Mouse (Mus musculus) MEL (cell line): ENCODE measurements at regions not wholly inside any gene's neighbourhood (a gene's known extent, or its start where the extent isn't known, plus 50 kb on each side); places are given as distances from the start of the nearest gene placed in this dataset.

Source experiments
- CHD1 ChIP-seq: IDR thresholded peaks from 2 replicates; pipeline ENCODE4 v1.6.1; 2012; ENCODE audit warnings: low read depth, mild to moderate bottlenecking, inconsistent platforms, low read length, improper control_type of control experiment
- CTCF ChIP-seq, 3 experiments: IDR thresholded peaks in 2 of 3; conservative IDR thresholded peaks in 1 of 3; 2 replicates each; pipeline ENCODE4 v1.5.1; 2011 to 2012; ENCODE audit warnings: low read length in 3 of 3, low read depth in 2 of 3, mild to moderate bottlenecking in 2 of 3, improper control_type of control experiment in 1 of 3, inconsistent platforms in 1 of 3, mixed read lengths in 1 of 3, moderate library complexity in 1 of 3; ENCODE audit not compliant: control insufficient read depth in 1 of 3, insufficient read depth in 1 of 3, poor library complexity in 1 of 3, severe bottlenecking in 1 of 3
- ELF1 ChIP-seq: IDR thresholded peaks from 2 replicates; pipeline ENCODE4 v1.6.1; 2014; ENCODE audit warnings: low read depth, mild to moderate bottlenecking, inconsistent platforms, low read length, improper control_type of control experiment, moderate library complexity
- EP300 ChIP-seq, 2 experiments: IDR thresholded peaks; 2 replicates each; pipeline ENCODE4 v1.6.1; 2011; ENCODE audit warnings: improper control_type of control experiment in 2 of 2, low read length in 2 of 2, low read depth in 1 of 2, mild to moderate bottlenecking in 1 of 2
- GATA1 ChIP-seq: IDR thresholded peaks from 2 replicates; pipeline ENCODE4 v1.6.1; 2011; ENCODE audit warnings: low read depth, low read length, improper control_type of control experiment
- HCFC1 ChIP-seq: IDR thresholded peaks from 2 replicates; pipeline ENCODE4 v1.6.1; 2012; ENCODE audit warnings: low read depth, mild to moderate bottlenecking, inconsistent platforms, low read length, improper control_type of control experiment, moderate library complexity
- MYB ChIP-seq: IDR thresholded peaks from 2 replicates; pipeline ENCODE4 v1.6.1; 2011; ENCODE audit warnings: mild to moderate bottlenecking, low read depth, low read length, improper control_type of control experiment
- NRF1 ChIP-seq: IDR thresholded peaks from 2 replicates; pipeline ENCODE4 v1.6.1; 2014; ENCODE audit warnings: low read depth, mild to moderate bottlenecking, inconsistent platforms, low read length, improper control_type of control experiment, moderate library complexity; ENCODE audit not compliant: poor library complexity, insufficient read depth, severe bottlenecking
- POLR2A ChIP-seq, 2 experiments: IDR thresholded peaks; 2 replicates each; pipeline ENCODE4 v1.6.1; 2011 to 2012; ENCODE audit warnings: low read length in 2 of 2, mild to moderate bottlenecking in 2 of 2, control low read depth in 1 of 2, improper control_type of control experiment in 1 of 2, low read depth in 1 of 2, moderate library complexity in 1 of 2; ENCODE audit not compliant: control insufficient read depth in 1 of 2, insufficient read depth in 1 of 2, poor library complexity in 1 of 2
- RCOR1 ChIP-seq: IDR thresholded peaks from 2 replicates; pipeline ENCODE4 v1.6.1; 2012; ENCODE audit warnings: low read depth, mild to moderate bottlenecking, inconsistent platforms, low read length, improper control_type of control experiment
- USF1 ChIP-seq: IDR thresholded peaks from 2 replicates; pipeline ENCODE4 v1.6.1; 2014; ENCODE audit warnings: low read depth, mild to moderate bottlenecking, inconsistent platforms, low read length, improper control_type of control experiment, moderate library complexity
- ZNF384 ChIP-seq: IDR thresholded peaks from 2 replicates; pipeline ENCODE4 v1.6.1; 2012; ENCODE audit warnings: low read depth, mild to moderate bottlenecking, inconsistent platforms, low read length, improper control_type of control experiment

- TF ChIP-seq POLR2A (IDR thresholded peaks at IDR 0.05; ENCODE audit: control insufficient read depth in 1 of 2, insufficient read depth in 1 of 2, low read depth in 1 of 2, low read length in 2 of 2, poor library complexity in 1 of 2) (no peak), GATA1 (no peak), EP300 (IDR thresholded peaks at IDR 0.05; ENCODE audit: low read depth in 1 of 2, low read length in 2 of 2) (no peak), RCOR1 (no peak), HCFC1 (no peak), CHD1 (no peak), NRF1 (no peak), USF1 (no peak), CTCF (IDR thresholded peaks at IDR 0.05 in 2 of 3, conservative IDR thresholded peaks at IDR 0.05 in 1 of 3; ENCODE audit: control insufficient read depth in 1 of 3, insufficient read depth in 1 of 3, low read depth in 2 of 3, low read length in 3 of 3, poor library complexity in 1 of 3, severe bottlenecking in 1 of 3) (no peak), ELF1 (no peak), MYB (no peak), ZNF384 (no peak)
Observed at GRCm38 (mm10) chr16:79972146-79972545, 881.2 kb upstream of the Tmprss15 start.
